Mouse (Mus musculus) liver, embryonic 14.5 days (tissue): ENCODE results near the gene Tprgl. TPM values are rescaled to one million over a fixed set of nuclear protein-coding genes. Genes with fewer than 3 reads are reported as not detected.
A peak's percentile ranks its signal among the peaks of the same experiment; 100 is the strongest.

ENCODE experiments used
- ATAC-seq: fragments of 200-750 bp; cut with Nextera tagmentation; 2 replicates; pipeline ENCODE4 v1.8.0; 2017; ENCODE audit warnings: moderate number of reproducible peaks, mild to moderate bottlenecking, moderate library complexity; ENCODE audit not compliant: insufficient read depth
- DNase-seq, 3 experiments: peaks; one replicate each; pipeline ENCODE4 v3.0.0-alpha.2; 2012 to 2013; ENCODE audit warnings: low read depth in 3 of 3, low spot score in 3 of 3
- H3K27ac ChIP-seq: fragments of 300-500 bp; sonication (generic); 2 replicates; pipeline ENCODE4 v1.5.1; 2014; ENCODE audit warnings: moderate library complexity, mild to moderate bottlenecking, control low read depth, inconsistent platforms
- H3K27me3 ChIP-seq: fragments of 300-500 bp; sonication (generic); 2 replicates; pipeline ENCODE4 v1.6.1; 2014; ENCODE audit warnings: mild to moderate bottlenecking, low read length, moderate library complexity; ENCODE audit not compliant: control insufficient read depth, insufficient read depth
- H3K36me3 ChIP-seq: fragments of 300-500 bp; sonication (generic); replicated peaks from 2 replicates; pipeline ENCODE4 v1.6.1; 2014; ENCODE audit warnings: low read depth; ENCODE audit not compliant: control insufficient read depth, insufficient read depth
- H3K4me1 ChIP-seq, 2 experiments: fragments of 200-500 bp in 1 of 2; fragments of 300-500 bp in 1 of 2; sonication (generic) in 1 of 2; replicated peaks; 2 replicates each; pipeline ENCODE4 v1.6.1; 2012 to 2014; ENCODE audit warnings: antibody characterized with exemption in 1 of 2, inconsistent platforms in 1 of 2, low read length in 1 of 2; ENCODE audit not compliant: control insufficient read depth in 2 of 2, insufficient read depth in 2 of 2
- H3K4me2 ChIP-seq: fragments of 300-500 bp; sonication (generic); 2 replicates; pipeline ENCODE4 v1.6.1; 2014; ENCODE audit warnings: low read depth, mild to moderate bottlenecking, control low read depth, moderate library complexity
- H3K4me3 ChIP-seq, 2 experiments: fragments of 200-500 bp in 1 of 2; fragments of 300-500 bp in 1 of 2; sonication (generic) in 1 of 2; 2 replicates each; pipeline ENCODE4 v1.5.1; 2012 to 2014; ENCODE audit warnings: low read depth in 2 of 2, low read length in 2 of 2, mild to moderate bottlenecking in 2 of 2, control low read depth in 1 of 2, inconsistent platforms in 1 of 2, moderate library complexity in 1 of 2; ENCODE audit not compliant: insufficient read depth in 1 of 2
- H3K9ac ChIP-seq: fragments of 300-500 bp; sonication (generic); replicated peaks from 2 replicates; pipeline ENCODE4 v1.6.1; 2014; ENCODE audit warnings: mild to moderate bottlenecking, control low read depth, moderate library complexity
- H3K9me3 ChIP-seq: fragments of 300-500 bp; sonication (generic); 2 replicates; pipeline ENCODE4 v1.6.1; 2016; ENCODE audit warnings: low read length, mixed read lengths; ENCODE audit not compliant: control insufficient read depth
- CTCF ChIP-seq: IDR thresholded peaks from 2 replicates; pipeline ENCODE4 v1.5.1; 2016; ENCODE audit warnings: antibody characterized with exemption, low read depth, control low read depth
- EP300 ChIP-seq: IDR thresholded peaks from 2 replicates; pipeline ENCODE4 v1.6.1; 2016; ENCODE audit warnings: antibody characterized with exemption, low read depth
- WGBS: fragments of 180-500 bp; shearing (Covaris S2); extraction: QIAGEN DNeasy Blood & Tissue Kit; methylation state at CpG from one replicate; pipeline ENCODE4 v1.1.7; 2014; ENCODE audit not compliant: insufficient replicate concordance; 5-methylcytosine and 5-hydroxymethylcytosine counted together
- polyA plus RNA-seq, 2 experiments: library from polyadenylated mRNA; depleted of rRNA in 1 of 2; stranded (reverse) in 1 of 2; unstranded in 1 of 2; fragments of >200 nt; fragmentation: Nextera tagmentation in 1 of 2; extraction: Ambion mirVana in 1 of 2; gene quantifications; 2 replicates each; pipeline versions ENCODE4 v1.2.1 to v1.2.3; 2012 to 2014

The Tprgl gene
- polyA plus RNA-seq (2012; rRNA removed): 57.9 and 72.6 TPM in 2 replicates
- 153 and 166 TPM in 2 replicates for polyA plus RNA-seq (2014; fragmentation: Nextera tagmentation; extraction: Ambion mirVana)

- Histone ChIP-seq H3K4me3 (peak within 1 kb of the TSS; percentile 78 to 92), H3K4me1 (peaks cover 18 to 25% of the 10 kb centered on the region in 2 experiments), H3K27ac (peak within 1 kb of the TSS; percentile 98), H3K4me2 (peak within 1 kb of the TSS; percentile 94), H3K9ac (peak within 1 kb of the TSS; percentile 90), H3K36me3 (peaks cover 32% of the 10 kb centered on the region), H3K27me3 (no peaks in the 10 kb centered on the region), H3K9me3 (no peaks in the 10 kb centered on the region)
- WGBS: under 1% methylated on average over 75 of the region's 75 CpGs
- TF ChIP-seq EP300 (peak; percentile 72), CTCF (no peak)
- ATAC-seq (peak; percentile 91), DNase-seq (peak; percentile 93 to 95 (median 95))
These were observed at the start of gene Tprgl for GRCm38 (mm10) chr4:154160538-154161390. TSS of gene Tprgl (minus strand) at chr4:154160666.

- TF ChIP-seq EP300 (no peak), CTCF (no peak)
- Histone ChIP-seq H3K4me1 (peaks cover 5 to 13% of the 10 kb centered on the region in 2 experiments; a peak in 3 of 4 replicates), H3K36me3 (no peaks in the 10 kb centered on the region), H3K9ac (no peak overlapping the region), H3K4me3 (no peak overlapping the region), H3K27ac (no peak overlapping the region), H3K27me3 (no peaks in the 10 kb centered on the region), H3K4me2 (no peak overlapping the region), H3K9me3 (no peaks in the 10 kb centered on the region)
- 12% methylated on average over 3 of the region's 3 CpGs for WGBS
- ATAC-seq (no peak), DNase-seq (no peak)
These were observed 49.4 kb upstream of the Tprgl start for GRCm38 (mm10) chr4:154209825-154210224.

- WGBS: 46% methylated on average over 6 of the region's 6 CpGs
- H3K36me3 ChIP-seq: no peaks in the 10 kb centered on the region
- no peaks in the 10 kb centered on the region for H3K27me3 ChIP-seq
- H3K4me3 ChIP-seq: no peak overlapping the region
- peaks cover 0 to 8% of the 10 kb centered on the region in 2 experiments; a peak in 2 of 4 replicates for H3K4me1 ChIP-seq
- ATAC-seq (no peak), DNase-seq (no peak)
- H3K9me3 ChIP-seq: no peaks in the 10 kb centered on the region
- H3K27ac ChIP-seq: no peak overlapping the region
- H3K4me2 ChIP-seq: no peak overlapping the region
- no peak overlapping the region for H3K9ac ChIP-seq
- TF ChIP-seq EP300 (no peak), CTCF (no peak)
These were observed 48.6 kb upstream of the Tprgl start for GRCm38 (mm10) chr4:154209054-154209453.

GRCm38 (mm10) chr4:154207261-154207660 lies 46.8 kb upstream of the Tprgl start:
- Histone ChIP-seq H3K9me3 (no peaks in the 10 kb centered on the region), H3K36me3 (no peaks in the 10 kb centered on the region), H3K4me2 (no peak overlapping the region), H3K9ac (no peak overlapping the region), H3K27ac (no peak overlapping the region), H3K4me1 (no peaks in the 10 kb centered on the region), H3K4me3 (no peak overlapping the region), H3K27me3 (no peaks in the 10 kb centered on the region)
- no peak for ATAC-seq
- 15% methylated on average over 5 of the region's 5 CpGs for WGBS
- peak; percentile 11 to 27 (median 26) for DNase-seq
- TF ChIP-seq EP300 (no peak), CTCF (peak; percentile 93)

- Histone ChIP-seq H3K4me1 (no peaks in the 10 kb centered on the region), H3K4me3 (no peak overlapping the region), H3K36me3 (no peaks in the 10 kb centered on the region), H3K9ac (no peak overlapping the region), H3K27me3 (no peaks in the 10 kb centered on the region), H3K9me3 (no peaks in the 10 kb centered on the region), H3K4me2 (no peak overlapping the region), H3K27ac (no peak overlapping the region)
- WGBS: 45% methylated on average over 5 of the region's 5 CpGs
- ATAC-seq (no peak), DNase-seq (no peak)
- TF ChIP-seq CTCF (no peak), EP300 (no peak)
These were observed 44.9 kb upstream of the Tprgl start for GRCm38 (mm10) chr4:154205392-154205791.
